In the genomic region with DNA sequence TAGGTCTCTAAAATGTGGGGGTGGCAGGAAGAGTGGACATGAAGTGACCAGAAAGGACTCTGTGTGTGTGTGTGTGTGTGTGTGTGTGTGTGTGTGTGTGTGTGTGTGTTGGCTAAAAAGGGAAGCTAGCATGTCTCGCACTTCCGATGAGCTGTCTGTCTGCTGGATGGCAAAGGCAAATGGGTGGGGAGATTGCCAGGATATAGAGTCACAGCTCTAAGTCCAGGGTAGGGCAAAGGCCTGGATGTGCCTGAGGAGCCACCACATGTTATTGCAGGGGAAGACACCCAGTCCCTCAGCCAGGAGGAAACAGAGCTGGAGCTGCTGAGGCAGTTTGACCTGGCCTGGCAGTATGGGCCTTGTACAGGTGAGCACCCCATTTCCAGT, we compare ENCODE assay signal across 8 mouse cellular contexts. TPM values are rescaled to one million over a fixed set of nuclear protein-coding genes. Genes with fewer than 3 reads are reported as not detected.
DNase-seq lines count a peak whose midpoint lies in the region; ATAC-seq and TF ChIP-seq lines count a peak whose summit lies in the region.

No protein-coding gene starts in this region.

- no peaks in the 10 kb centered on the region for H3K36me3 ChIP-seq in erythroblast, embryonic 14.5 days (ENCODE audit: control insufficient read depth)
- H3K36me3 ChIP-seq in limb, embryonic 13.5 days: no peaks in the 10 kb centered on the region
- H3K36me3 ChIP-seq in neural tube, embryonic 13.5 days: no peaks in the 10 kb centered on the region

- H3K9ac ChIP-seq in limb, embryonic 13.5 days: peak overlapping the region; percentile 73
- H3K9ac ChIP-seq in neural tube, embryonic 13.5 days: peak overlapping the region; percentile 82

- peaks cover 43% of the 10 kb centered on the region for H3K4me1 ChIP-seq in erythroblast, embryonic 14.5 days (ENCODE audit: control insufficient read depth)
- peaks cover 20% of the 10 kb centered on the region for H3K4me1 ChIP-seq in limb, embryonic 13.5 days
- peaks cover 13% of the 10 kb centered on the region for H3K4me1 ChIP-seq in neural tube, embryonic 13.5 days (replicated peaks)

- H3K27ac ChIP-seq in gastrocnemius, adult 2 months: peak overlapping the region; percentile 98
- peak overlapping the region; percentile 56 for H3K27ac ChIP-seq in limb, embryonic 13.5 days
- H3K27ac ChIP-seq in neural tube, embryonic 13.5 days (replicated peaks): peak overlapping the region; percentile 82

- H3K4me3 ChIP-seq in gastrocnemius, adult 2 months: peak overlapping the region; percentile 89
- H3K4me3 ChIP-seq in erythroblast, embryonic 14.5 days (replicated peaks): peak overlapping the region; percentile 80
- H3K4me3 ChIP-seq in limb, embryonic 13.5 days: peak overlapping the region; percentile 56
- peak overlapping the region; percentile 55 for H3K4me3 ChIP-seq in neural tube, embryonic 13.5 days

- H3K27me3 ChIP-seq in erythroblast, embryonic 14.5 days (ENCODE audit: control insufficient read depth): peaks cover 15% of the 10 kb centered on the region
- peaks cover 12% of the 10 kb centered on the region; the same call in 1 of the 2 replicates for H3K27me3 ChIP-seq in limb, embryonic 13.5 days
- peaks cover 31% of the 10 kb centered on the region for H3K27me3 ChIP-seq in neural tube, embryonic 13.5 days

- peak overlapping the region; percentile 88 for H3K4me2 ChIP-seq in limb, embryonic 13.5 days (replicated peaks)
- peak overlapping the region; percentile 78 for H3K4me2 ChIP-seq in neural tube, embryonic 13.5 days

- no peak for DNase-seq in gastrocnemius, adult 2 months
- DNase-seq in gastrocnemius, adult 8-10 months (ENCODE audit: low spot score in 2 of 2): no peak
- DNase-seq in 416B (ENCODE audit: low read depth): peak; percentile 90
- no peak for DNase-seq in thymus, postnatal 36 days
- no peak for DNase-seq in gastrocnemius, postnatal 10 days

- intact Hi-C loops in gastrocnemius, adult 2 months (cut with DNase I): no loop called here

- no peak for ATAC-seq in limb, embryonic 13.5 days (ENCODE audit: low FRiP score, low read depth)
- ATAC-seq in neural tube, embryonic 13.5 days (ENCODE audit: low read depth): no peak

- no peak for TF ChIP-seq CTCF in gastrocnemius, adult 2 months (IDR thresholded peaks at IDR 0.05)

- 64% methylated on average over 2 of the region's 2 CpGs for WGBS in limb, embryonic 13.5 days
- 68% methylated on average over 2 of the region's 2 CpGs for WGBS in neural tube, embryonic 13.5 days

- H3K9me3 ChIP-seq in erythroblast, embryonic 14.5 days (ENCODE audit: control insufficient read depth, low read length): no peaks in the 10 kb centered on the region
- no peaks in the 10 kb centered on the region for H3K9me3 ChIP-seq in limb, embryonic 13.5 days
- no peaks in the 10 kb centered on the region for H3K9me3 ChIP-seq in neural tube, embryonic 13.5 days

RNA-seq across cellular contexts. Expression of a gene that starts 0.5 kb away (rescaled TPM):
- total RNA-seq in gastrocnemius, adult 2 months (2021): 10 to 100 TPM; 13.6 to 16.4 TPM
- total RNA-seq in gastrocnemius, adult 8-10 months (2022): 10 to 100 TPM; 13.1 to 19.4 (median 17.3) TPM
- 0.49 and 0.74 TPM in 2 replicates for polyA plus RNA-seq in erythroblast, embryonic 14.5 days (2012)
- polyA plus RNA-seq in limb, embryonic 13.5 days (2015; fragmentation: Nextera tagmentation; extraction: Ambion mirVana): 17.6 and 21.4 TPM in 2 replicates
- 21.0 and 22.1 TPM in 2 replicates for polyA plus RNA-seq in neural tube, embryonic 13.5 days (2015; fragmentation: Nextera tagmentation; extraction: Ambion mirVana)
- 10 to 100 TPM; 26.1 to 31.9 TPM for total RNA-seq in gastrocnemius, postnatal 10 days (2021)

RNA-seq across cellular contexts. Expression of a gene that starts 18.0 kb away (rescaled TPM):
- total RNA-seq in gastrocnemius, adult 2 months (2021): not detected
- not detected for total RNA-seq in gastrocnemius, adult 8-10 months (2022)
- polyA plus RNA-seq in erythroblast, embryonic 14.5 days (2012): 0.22 TPM in 1 of 2 replicates, not detected in the other
- not detected in 2 replicates for polyA plus RNA-seq in limb, embryonic 13.5 days (2015; fragmentation: Nextera tagmentation; extraction: Ambion mirVana)
- polyA plus RNA-seq in neural tube, embryonic 13.5 days (2015; fragmentation: Nextera tagmentation; extraction: Ambion mirVana): not detected in 2 replicates
- not detected for total RNA-seq in gastrocnemius, postnatal 10 days (2021)

RNA-seq across cellular contexts. Expression of a gene that starts 18.1 kb away (rescaled TPM):
- total RNA-seq in gastrocnemius, adult 2 months (2021): under 1 TPM; 0.38 to 0.89 TPM
- under 1 TPM in 3 of 4 experiments, not detected in 1; 0.20 to 0.43 (median 0.22) TPM for total RNA-seq in gastrocnemius, adult 8-10 months (2022)
- polyA plus RNA-seq in erythroblast, embryonic 14.5 days (2012): not detected in 2 replicates
- 9.0 and 10.0 TPM in 2 replicates for polyA plus RNA-seq in limb, embryonic 13.5 days (2015; fragmentation: Nextera tagmentation; extraction: Ambion mirVana)
- polyA plus RNA-seq in neural tube, embryonic 13.5 days (2015; fragmentation: Nextera tagmentation; extraction: Ambion mirVana): 0.67 and 0.79 TPM in 2 replicates
- total RNA-seq in gastrocnemius, postnatal 10 days (2021): 1 to 10 TPM in 1 of 2 experiments, under 1 TPM in 1; 0.47 to 2.2 TPM

RNA-seq across cellular contexts. Expression of a gene that starts 30.7 kb away (rescaled TPM):
- 1 to 10 TPM; 2.8 to 3.4 TPM for total RNA-seq in gastrocnemius, adult 2 months (2021)
- 1 to 10 TPM; 1.7 to 3.6 (median 2.3) TPM for total RNA-seq in gastrocnemius, adult 8-10 months (2022)
- polyA plus RNA-seq in erythroblast, embryonic 14.5 days (2012): 2.6 and 3.9 TPM in 2 replicates
- 36.2 and 38.1 TPM in 2 replicates for polyA plus RNA-seq in limb, embryonic 13.5 days (2015; fragmentation: Nextera tagmentation; extraction: Ambion mirVana)
- 23.5 and 24.9 TPM in 2 replicates for polyA plus RNA-seq in neural tube, embryonic 13.5 days (2015; fragmentation: Nextera tagmentation; extraction: Ambion mirVana)
- total RNA-seq in gastrocnemius, postnatal 10 days (2021): 1 to 10 TPM; 4.1 to 6.0 TPM

RNA-seq across cellular contexts. Expression of a gene that starts 36.8 kb away (rescaled TPM):
- total RNA-seq in gastrocnemius, adult 2 months (2021): 1 to 10 TPM; 3.3 to 3.9 TPM
- total RNA-seq in gastrocnemius, adult 8-10 months (2022): 1 to 10 TPM; 2.3 to 5.8 (median 2.9) TPM
- 0.19 and 0.24 TPM in 2 replicates for polyA plus RNA-seq in erythroblast, embryonic 14.5 days (2012)
- 15.7 and 16.0 TPM in 2 replicates for polyA plus RNA-seq in limb, embryonic 13.5 days (2015; fragmentation: Nextera tagmentation; extraction: Ambion mirVana)
- 7.2 and 8.2 TPM in 2 replicates for polyA plus RNA-seq in neural tube, embryonic 13.5 days (2015; fragmentation: Nextera tagmentation; extraction: Ambion mirVana)
- 1 to 10 TPM; 4.9 to 6.3 TPM for total RNA-seq in gastrocnemius, postnatal 10 days (2021)
